Mouse (Mus musculus) embryonic fibroblast, embryonic 13.5 days (primary cell): ENCODE data around the gene Vps4a.

Experiments
- CTCF ChIP-seq: IDR thresholded peaks from 2 replicates; pipeline ENCODE4 v1.5.1; 2011; ENCODE audit warnings: mild to moderate bottlenecking, control low read depth, low read length, moderate library complexity, borderline replicate concordance; ENCODE audit not compliant: insufficient read depth
- POLR2A ChIP-seq: IDR thresholded peaks from 2 replicates; pipeline ENCODE4 v1.6.1; 2011; ENCODE audit warnings: low read depth, mild to moderate bottlenecking, control low read depth, low read length, moderate library complexity

GRCm38 (mm10) chr8:107074128-107074527 is 43.1 kb downstream of the Vps4a start:
- TF ChIP-seq CTCF (no peak), POLR2A (no peak)
